Mouse (Mus musculus) midbrain, embryonic 11.5 days (tissue): ENCODE measurements around the gene Ing5. TPM values are rescaled to one million over a fixed set of nuclear protein-coding genes. Genes with fewer than 3 reads are reported as not detected.
"Not testable (repeated sequence)": the region's sequence is repeated elsewhere in the genome, so short reads cannot be mapped to it uniquely, and the experiment has no call there.

Experiments
- ATAC-seq: fragments of 200-750 bp; cut with Nextera tagmentation; 2 replicates; pipeline ENCODE4 v1.8.0; 2017; ENCODE audit warnings: moderate TSS enrichment, moderate library complexity; ENCODE audit not compliant: low FRiP score
- DNase-seq: peaks from one replicate; pipeline ENCODE4 v3.0.0; 2015; ENCODE audit warnings: low spot score; ENCODE audit errors: missing footprints
- H3K27ac ChIP-seq: fragments of 300-500 bp; sonication (generic); 2 replicates; pipeline ENCODE4 v1.5.1; 2014; ENCODE audit warnings: low read depth, low read length
- H3K27me3 ChIP-seq: fragments of 300-500 bp; sonication (generic); 2 replicates; pipeline ENCODE4 v1.6.1; 2014; ENCODE audit warnings: mild to moderate bottlenecking, low read length, moderate library complexity, mixed read lengths; ENCODE audit not compliant: control insufficient read depth, insufficient read depth
- H3K36me3 ChIP-seq: fragments of 300-500 bp; sonication (generic); 2 replicates; pipeline ENCODE4 v1.6.1; 2014; ENCODE audit warnings: mild to moderate bottlenecking, low read length, moderate library complexity, mixed read lengths; ENCODE audit not compliant: control insufficient read depth, insufficient read depth
- H3K4me1 ChIP-seq: fragments of 300-500 bp; sonication (generic); 2 replicates; pipeline ENCODE4 v1.6.1; 2014; ENCODE audit warnings: low read length; ENCODE audit not compliant: control insufficient read depth, insufficient read depth
- H3K4me2 ChIP-seq: fragments of 300-500 bp; sonication (generic); 2 replicates; pipeline ENCODE4 v1.6.1; 2014; ENCODE audit warnings: mild to moderate bottlenecking, moderate library complexity
- H3K4me3 ChIP-seq: fragments of 300-500 bp; sonication (generic); 2 replicates; pipeline ENCODE4 v1.5.1; 2014; ENCODE audit warnings: low read depth, low read length
- H3K9ac ChIP-seq: fragments of 300-500 bp; sonication (generic); 2 replicates; pipeline ENCODE4 v1.6.1; 2014; ENCODE audit warnings: low read length
- H3K9me3 ChIP-seq: fragments of 300-500 bp; sonication (generic); 2 replicates; pipeline ENCODE4 v1.6.1; 2016; ENCODE audit warnings: low read length; ENCODE audit not compliant: control insufficient read depth
- WGBS: fragments of 180-500 bp; shearing (Covaris S2); extraction: QIAGEN DNeasy Blood & Tissue Kit; methylation state at CpG from one replicate; pipeline ENCODE4 v1.1.7; 2014; 5-methylcytosine and 5-hydroxymethylcytosine counted together
- polyA plus RNA-seq: library from polyadenylated mRNA; unstranded; fragments of >200 nt; fragmentation: Nextera tagmentation; extraction: Ambion mirVana; gene quantifications from 2 replicates; pipeline ENCODE4 v1.2.1, GENCODE M21; 2014

Ing5 gene
- polyA plus RNA-seq, 1 experiment from 2014 or later, result 17.8 TPM

- no peak for ATAC-seq
- Histone ChIP-seq H3K9ac (no peak overlapping the region), H3K4me1 (no peaks in the 10 kb centered on the region), H3K36me3 (no peaks in the 10 kb centered on the region), H3K27ac (no peak overlapping the region), H3K4me3 (no peak overlapping the region), H3K9me3 (no peaks in the 10 kb centered on the region), H3K27me3 (no peaks in the 10 kb centered on the region), H3K4me2 (no peak overlapping the region)
- no peak for DNase-seq
- 94% methylated on average over 6 of the region's 8 CpGs for WGBS
These were observed 33.6 kb downstream of the Ing5 start for GRCm38 (mm10) chr1:93837335-93837734.

GRCm38 (mm10) chr1:93838569-93838968 is 34.8 kb downstream of the Ing5 start:
- not testable (repeated sequence) for H3K9ac ChIP-seq, H3K9me3 ChIP-seq, H3K4me3 ChIP-seq, ATAC-seq, DNase-seq, H3K4me1 ChIP-seq, H3K36me3 ChIP-seq, H3K27ac ChIP-seq, H3K27me3 ChIP-seq, H3K4me2 ChIP-seq
- WGBS, result 86% methylated on average over 8 of the region's 8 CpGs

- H3K4me1 ChIP-seq, H3K9ac ChIP-seq, H3K36me3 ChIP-seq, H3K4me2 ChIP-seq, H3K27ac ChIP-seq, H3K9me3 ChIP-seq, H3K4me3 ChIP-seq, H3K27me3 ChIP-seq, DNase-seq: not testable (repeated sequence)
- ATAC-seq, result peak; percentile 55; the same call in 1 of the 2 replicates
- WGBS, result 70% methylated on average over 1 of the region's 3 CpGs
These were observed 42.1 kb downstream of the Ing5 start for GRCm38 (mm10) chr1:93845766-93846366.

GRCm38 (mm10) chr1:93855790-93856189 is 52.0 kb downstream of the Ing5 start:
- H3K4me2 ChIP-seq, H3K9me3 ChIP-seq, H3K4me1 ChIP-seq, H3K27me3 ChIP-seq, H3K27ac ChIP-seq, DNase-seq, H3K36me3 ChIP-seq, ATAC-seq, H3K9ac ChIP-seq, H3K4me3 ChIP-seq: not testable (repeated sequence)
- 77% methylated on average over 4 of the region's 4 CpGs for WGBS

GRCm38 (mm10) chr1:93857370-93857769 is 53.6 kb downstream of the Ing5 start:
- DNase-seq (no peak), ATAC-seq (no peak)
- Histone ChIP-seq H3K9me3 (no peaks in the 10 kb centered on the region), H3K9ac (no peak overlapping the region), H3K4me2 (no peak overlapping the region), H3K27ac (no peak overlapping the region), H3K4me1 (no peaks in the 10 kb centered on the region), H3K27me3 (no peaks in the 10 kb centered on the region), H3K36me3 (no peaks in the 10 kb centered on the region), H3K4me3 (no peak overlapping the region)
- 82% methylated on average over 6 of the region's 6 CpGs for WGBS

- no peaks in the 10 kb centered on the region for H3K4me1 ChIP-seq
- H3K27me3 ChIP-seq, result no peaks in the 10 kb centered on the region
- H3K4me2 ChIP-seq, result no peak overlapping the region
- DNase-seq (no peak), ATAC-seq (no peak)
- no peak overlapping the region for H3K9ac ChIP-seq
- no peak overlapping the region for H3K27ac ChIP-seq
- H3K9me3 ChIP-seq, result no peaks in the 10 kb centered on the region
- H3K36me3 ChIP-seq, result no peaks in the 10 kb centered on the region
- WGBS, result 89% methylated on average over 3 of the region's 3 CpGs
- no peak overlapping the region for H3K4me3 ChIP-seq
These were observed 54.2 kb downstream of the Ing5 start for GRCm38 (mm10) chr1:93857991-93858390.

- Histone ChIP-seq H3K36me3 (no peaks in the 10 kb centered on the region), H3K27ac (no peak overlapping the region), H3K9me3 (no peaks in the 10 kb centered on the region), H3K27me3 (no peaks in the 10 kb centered on the region), H3K4me3 (no peak overlapping the region), H3K4me2 (no peak overlapping the region), H3K9ac (no peak overlapping the region), H3K4me1 (no peaks in the 10 kb centered on the region)
- ATAC-seq, result no peak
- DNase-seq, result no peak
These were observed 55.9 kb downstream of the Ing5 start for GRCm38 (mm10) chr1:93859619-93860018.

GRCm38 (mm10) chr1:93861048-93861447 is 57.3 kb downstream of the Ing5 start, which contains the start of gene Gal3st2:
Gal3st2 (plus strand) TSS chr1:93861306.
- not testable (repeated sequence) for H3K27ac ChIP-seq, H3K4me2 ChIP-seq, H3K27me3 ChIP-seq, H3K9me3 ChIP-seq, H3K4me1 ChIP-seq, H3K9ac ChIP-seq, ATAC-seq, H3K36me3 ChIP-seq, DNase-seq, H3K4me3 ChIP-seq
- WGBS, result 81% methylated on average over 2 of the region's 2 CpGs
